Mouse (Mus musculus) embryo, embryonic 11 days (tissue): ENCODE results near the gene Pitx3.
A peak's percentile ranks its signal among the peaks of the same experiment; 100 is the strongest.
"Not testable (repeated sequence)": the region's sequence is repeated elsewhere in the genome, so short reads cannot be mapped to it uniquely, and the experiment has no call there.

Source experiments
- DNase-seq: peaks from one replicate; pipeline ENCODE4 v3.0.0-alpha.2; 2015

Gene Pitx3

GRCm38 (mm10) chr19:46147511-46148371 lies at the start of gene Pitx3:
Gene Pitx3 (minus strand): TSS chr19:46148326.
- DNase-seq: peak; percentile 54

GRCm38 (mm10) chr19:46187203-46187602 lies 39.1 kb upstream of the Pitx3 start:
- DNase-seq: no peak

GRCm38 (mm10) chr19:46186611-46187010 lies 38.5 kb upstream of the Pitx3 start:
- DNase-seq: peak; percentile 36

- DNase-seq: no peak
Measured at GRCm38 (mm10) chr19:46182241-46182640, 34.1 kb upstream of the Pitx3 start.

GRCm38 (mm10) chr19:46180274-46180673 lies 32.1 kb upstream of the Pitx3 start:
- no peak for DNase-seq

GRCm38 (mm10) chr19:46177046-46177445 lies 28.9 kb upstream of the Pitx3 start:
- DNase-seq: no peak

- no peak for DNase-seq
Measured at GRCm38 (mm10) chr19:46175173-46175572, 27.0 kb upstream of the Pitx3 start.

GRCm38 (mm10) chr19:46172541-46172940 lies 24.4 kb upstream of the Pitx3 start:
- no peak for DNase-seq

GRCm38 (mm10) chr19:46169913-46170312 lies 21.8 kb upstream of the Pitx3 start:
- DNase-seq: no peak

- no peak for DNase-seq
Measured at GRCm38 (mm10) chr19:46169396-46169795, 21.3 kb upstream of the Pitx3 start.

GRCm38 (mm10) chr19:46167169-46167568 lies 19.0 kb upstream of the Pitx3 start:
- not testable (repeated sequence) for DNase-seq

- no peak for DNase-seq
Measured at GRCm38 (mm10) chr19:46165950-46166349, 17.8 kb upstream of the Pitx3 start.

- peak; percentile 95 for DNase-seq
Measured at GRCm38 (mm10) chr19:46152127-46152803, 4.1 kb upstream of the Pitx3 start, which contains the start of gene Gbf1. Gene Gbf1 (plus strand): TSS chr19:46152509.

- DNase-seq: no peak
Measured at GRCm38 (mm10) chr19:46149091-46149490, 965 bp upstream of the Pitx3 start.

- DNase-seq: peak; percentile 94
Measured at GRCm38 (mm10) chr19:46148372-46148760, 240 bp upstream of the Pitx3 start.

- DNase-seq: peak; percentile 61
Measured at GRCm38 (mm10) chr19:46141091-46141490, 7.0 kb downstream of the Pitx3 start.

GRCm38 (mm10) chr19:46140324-46140723 lies 7.8 kb downstream of the Pitx3 start:
- no peak for DNase-seq

- DNase-seq: peak; percentile 73
Measured at GRCm38 (mm10) chr19:46136639-46137580, 11.2 kb downstream of the Pitx3 start.

- peak; percentile 77 for DNase-seq
Measured at GRCm38 (mm10) chr19:46135789-46136638, 12.1 kb downstream of the Pitx3 start.

GRCm38 (mm10) chr19:46135297-46135696 lies 12.8 kb downstream of the Pitx3 start:
- peak; percentile 91 for DNase-seq

GRCm38 (mm10) chr19:46132577-46132976 lies 15.5 kb downstream of the Pitx3 start:
- DNase-seq: no peak
